8 mouse cellular contexts compared by ENCODE assay signal in the genomic region with DNA sequence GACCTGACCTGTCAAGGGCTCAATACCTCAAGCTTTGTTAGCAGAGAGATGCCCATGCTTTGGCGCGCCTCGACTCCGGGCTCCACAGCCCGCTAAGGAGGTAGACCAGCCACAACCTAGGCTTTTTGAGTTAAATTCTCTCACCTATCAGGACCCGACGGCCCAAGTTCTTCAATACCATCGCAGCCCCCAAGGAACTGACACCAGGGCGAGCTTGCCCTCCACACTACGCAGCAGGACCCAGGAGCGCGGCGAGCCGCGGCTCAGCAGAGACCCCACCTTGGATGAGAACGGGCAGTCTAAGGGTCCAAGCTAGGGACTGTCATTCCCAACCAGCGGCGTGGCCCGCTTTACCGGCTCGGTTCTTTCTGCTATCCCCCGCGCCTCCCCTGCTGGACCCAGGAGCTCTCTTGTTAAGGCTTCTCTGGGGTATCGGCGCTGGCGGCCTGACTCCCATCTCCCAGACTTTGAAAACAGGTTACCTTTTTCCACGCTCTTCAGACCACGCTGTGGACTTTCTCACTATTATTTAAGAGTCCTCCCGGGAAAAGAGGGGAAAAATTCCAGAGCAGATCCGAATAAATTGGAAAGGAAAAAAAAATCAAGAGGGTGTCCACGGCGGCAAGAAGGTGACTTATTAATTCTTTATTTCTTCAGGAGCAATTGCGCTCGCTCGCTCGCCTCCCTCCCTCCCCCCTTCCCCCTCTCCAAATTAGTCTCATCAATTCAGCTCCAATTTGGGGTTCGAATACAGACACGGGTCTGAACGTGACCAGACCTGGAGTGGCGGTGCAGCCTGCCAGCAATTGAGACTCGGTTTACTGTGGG. TPM values are rescaled to one million over a fixed set of nuclear protein-coding genes. Genes with fewer than 3 reads are reported as not detected.
DNase-seq lines count a peak whose midpoint lies in the region; ATAC-seq lines count a peak whose summit lies in the region.

A gene (minus strand): TSS at position 650 of the 828 bp plus-strand sequence.

- peak; percentile 40 for DNase-seq in CD4-positive helper T cell, adult 2 months (ENCODE audit: low read depth, low spot score)
- DNase-seq in Muller cell, postnatal 12 days (ENCODE audit: inconsistent ontology term), result peak; percentile 30
- DNase-seq in hindbrain, embryonic 10.5 days (ENCODE audit: low spot score), result peak; percentile 60
- no peak for DNase-seq in layer of hippocampus, adult 9-11 months
- DNase-seq in urinary bladder, adult 18-20 months (ENCODE audit: low spot score in 2 of 2), result no peak

- H3K4me1 ChIP-seq in hindbrain, embryonic 10.5 days (replicated peaks), result peaks cover 79% of the 10 kb centered on the region
- peaks cover 39% of the 10 kb centered on the region for H3K4me1 ChIP-seq in liver, embryonic 15.5 days (replicated peaks)
- peaks cover 57% of the 10 kb centered on the region for H3K4me1 ChIP-seq in neural tube, embryonic 13.5 days (replicated peaks)

- H3K36me3 ChIP-seq in hindbrain, embryonic 10.5 days, result no peaks in the 10 kb centered on the region
- no peaks in the 10 kb centered on the region for H3K36me3 ChIP-seq in liver, embryonic 15.5 days (replicated peaks)
- H3K36me3 ChIP-seq in neural tube, embryonic 13.5 days, result no peaks in the 10 kb centered on the region

- H3K4me3 ChIP-seq in hindbrain, embryonic 10.5 days, result peak within 1 kb of the TSS; percentile 76
- H3K4me3 ChIP-seq in liver, embryonic 15.5 days (replicated peaks), result peak within 1 kb of the TSS; percentile 62
- peak within 1 kb of the TSS; percentile 53 for H3K4me3 ChIP-seq in neural tube, embryonic 13.5 days

- no peak within 1 kb of the TSS; the same call in 1 of the 2 replicates for H3K9ac ChIP-seq in liver, embryonic 15.5 days
- H3K9ac ChIP-seq in neural tube, embryonic 13.5 days, result peak within 1 kb of the TSS; percentile 74

- no peaks in the 10 kb centered on the region for H3K9me3 ChIP-seq in hindbrain, embryonic 10.5 days
- no peaks in the 10 kb centered on the region for H3K9me3 ChIP-seq in liver, embryonic 15.5 days (replicated peaks)
- no peaks in the 10 kb centered on the region for H3K9me3 ChIP-seq in neural tube, embryonic 13.5 days

- H3K4me2 ChIP-seq in liver, embryonic 15.5 days, result peak within 1 kb of the TSS; percentile 73
- H3K4me2 ChIP-seq in neural tube, embryonic 13.5 days, result peak within 1 kb of the TSS; percentile 81

- peaks cover 100% of the 10 kb centered on the region for H3K27me3 ChIP-seq in hindbrain, embryonic 10.5 days (ENCODE audit: insufficient read depth, poor library complexity, severe bottlenecking)
- peaks cover 89% of the 10 kb centered on the region for H3K27me3 ChIP-seq in liver, embryonic 15.5 days
- H3K27me3 ChIP-seq in neural tube, embryonic 13.5 days, result peaks cover 98% of the 10 kb centered on the region

- peak within 1 kb of the TSS; percentile 90 for H3K27ac ChIP-seq in hindbrain, embryonic 10.5 days
- H3K27ac ChIP-seq in liver, embryonic 15.5 days (replicated peaks), result peak within 1 kb of the TSS; percentile 51
- H3K27ac ChIP-seq in neural tube, embryonic 13.5 days (replicated peaks), result peak within 1 kb of the TSS; percentile 67

- no peak for ATAC-seq in erythroid progenitor cell, adult 5-6 weeks (replicated peaks; ENCODE audit: low FRiP score, poor library complexity, severe bottlenecking)
- ATAC-seq in liver, embryonic 15.5 days (ENCODE audit: insufficient read depth), result no peak
- no peak for ATAC-seq in neural tube, embryonic 13.5 days (ENCODE audit: low read depth)

- under 1% methylated on average over 41 of the region's 41 CpGs for WGBS in hindbrain, embryonic 10.5 days
- under 1% methylated on average over 41 of the region's 41 CpGs for WGBS in liver, embryonic 15.5 days (ENCODE audit: insufficient replicate concordance)
- WGBS in neural tube, embryonic 13.5 days, result under 1% methylated on average over 41 of the region's 41 CpGs

RNA-seq across cellular contexts. Expression of the gene that starts here (rescaled TPM):
- total RNA-seq in erythroid progenitor cell, adult 5-6 weeks (2015; ENCODE audit: low replicate concordance), result 26.7 and 27.2 TPM in 2 replicates
- 13.4 and 16.0 TPM in 2 replicates for total RNA-seq in erythroid progenitor cell, adult 5-6 weeks (2017; ENCODE audit: low replicate concordance)
- polyA plus RNA-seq in hindbrain, embryonic 10.5 days (2016; fragmentation: Nextera tagmentation; extraction: Ambion mirVana), result 23.1 and 26.2 TPM in 2 replicates
- 8.1 and 9.1 TPM in 2 replicates for polyA plus RNA-seq in liver, embryonic 15.5 days (2015; fragmentation: Nextera tagmentation; extraction: Ambion mirVana)
- 10.1 and 13.2 TPM in 2 replicates for polyA plus RNA-seq in neural tube, embryonic 13.5 days (2015; fragmentation: Nextera tagmentation; extraction: Ambion mirVana)

Comparison
In these comparisons a context has a peak if more than half of its experiments do, and no peak if none do; other contexts are left out.
1. DNase-seq: peak in CD4-positive helper T cell, adult 2 months (single experiment), Muller cell, postnatal 12 days (single experiment) and hindbrain, embryonic 10.5 days (single experiment); none in layer of hippocampus, adult 9-11 months (single experiment) and urinary bladder, adult 18-20 months (0 of 2).
2. Peak in every context shown above with its lines, with median percentiles within 50 percentile points of each other: H3K27ac ChIP-seq and H3K4me3 ChIP-seq.